Mouse (Mus musculus): ENCODE data around the gene Ogfod2.

Gene Ogfod2

DNA sequence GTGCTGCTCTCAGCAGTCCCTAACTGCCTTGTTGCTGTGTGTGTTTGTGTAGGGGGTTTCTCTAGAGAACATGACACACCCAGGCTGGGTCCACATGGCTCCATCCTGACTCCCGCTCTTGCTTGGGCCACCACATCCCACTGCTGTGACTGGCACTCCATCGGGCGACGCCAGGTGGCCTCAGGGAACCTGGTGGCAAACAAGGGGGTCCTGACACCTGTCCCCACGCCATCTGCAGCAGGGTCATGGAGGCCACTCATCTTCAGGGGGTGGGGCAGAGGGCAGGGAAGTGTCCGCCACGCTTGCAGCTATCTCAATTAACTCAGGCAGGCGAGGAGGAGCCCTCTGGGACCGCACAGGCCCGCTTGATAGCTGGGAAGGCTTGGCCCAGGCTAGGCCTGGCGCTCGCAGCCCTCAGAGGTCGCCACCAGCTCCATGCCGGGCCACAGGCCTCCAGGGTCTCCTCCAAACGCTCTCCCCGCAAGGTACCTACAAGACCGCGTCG is 17.0 kb upstream of the Ogfod2 start:
- no peak for DNase-seq

- peak; percentile 98 to 99 for DNase-seq
These were observed 16.4 kb upstream of the Ogfod2 start, which contains the start of gene Abcb9 for GRCm38 (mm10) chr5:124095596-124096232. Gene Abcb9, minus strand, starts transcription at chr5:124095798.

- no peak for DNase-seq
These were observed 13.2 kb upstream of the Ogfod2 start for GRCm38 (mm10) chr5:124098923-124099322.

- DNase-seq: no peak
These were observed 11.7 kb upstream of the Ogfod2 start for GRCm38 (mm10) chr5:124100128-124101044.

DNA sequence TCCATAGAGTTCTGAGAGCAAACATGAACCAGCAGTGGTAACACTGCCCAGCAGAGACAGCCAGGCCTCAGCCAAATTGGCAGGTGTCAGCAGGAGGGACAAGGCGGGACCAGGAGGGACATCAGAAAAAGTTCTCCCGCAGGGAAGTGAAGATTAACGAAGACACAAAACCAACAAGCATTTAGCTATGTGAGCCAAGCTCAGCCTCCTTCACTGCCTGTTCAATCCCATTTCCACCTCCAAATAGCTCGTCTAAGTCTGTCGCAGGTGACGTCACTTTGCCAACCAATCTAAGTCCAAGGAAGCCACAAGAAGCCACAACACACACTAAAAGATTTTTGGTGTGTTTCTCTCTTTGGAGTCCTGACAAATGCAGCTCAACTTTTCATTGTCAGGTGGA is 9.8 kb upstream of the Ogfod2 start:
- no peak for DNase-seq

GRCm38 (mm10) chr5:124103020-124103419 is 9.1 kb upstream of the Ogfod2 start:
- DNase-seq: no peak

GRCm38 (mm10) chr5:124103552-124103951 is 8.5 kb upstream of the Ogfod2 start:
- no peak for DNase-seq

DNA sequence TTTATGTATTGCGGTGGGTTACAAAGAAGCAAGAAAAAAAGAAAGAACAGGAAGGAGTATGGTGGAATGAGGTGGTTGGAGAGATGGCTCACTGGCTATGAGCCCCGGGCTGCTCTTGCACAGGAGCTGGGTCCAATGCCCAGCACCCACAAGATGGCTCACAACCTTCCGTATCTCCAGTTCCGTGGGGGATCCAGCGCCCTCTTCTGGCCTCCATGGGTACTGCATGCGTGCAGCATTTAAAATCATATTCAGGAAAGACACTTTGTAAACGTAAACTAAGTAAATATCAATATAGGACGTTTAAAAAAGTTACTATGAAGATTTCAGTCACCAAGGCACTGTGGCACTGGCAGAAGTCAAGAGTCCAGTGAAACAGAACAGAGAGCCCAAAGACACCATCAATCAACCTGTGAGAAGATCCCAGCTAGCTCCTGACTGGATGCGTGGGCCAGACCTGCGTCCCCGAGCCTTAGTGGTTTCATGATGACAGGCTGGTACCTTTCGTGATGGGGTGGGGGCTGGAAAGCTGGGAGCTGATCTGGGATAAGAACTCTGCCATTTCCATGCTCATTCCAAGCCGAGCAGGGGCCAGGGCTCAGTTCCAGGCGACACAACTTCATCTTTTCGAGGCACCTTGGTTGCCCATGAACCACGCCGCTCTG is 888 bp upstream of the Ogfod2 start:
- peak; percentile 52 to 57 for DNase-seq

- peak in 1 of 2 experiments; percentile 42 for DNase-seq
These were observed 434 bp downstream of the Ogfod2 start for GRCm38 (mm10) chr5:124112531-124112930.

GRCm38 (mm10) chr5:124113030-124113429 is 933 bp downstream of the Ogfod2 start:
- peak; percentile 65 to 73 for DNase-seq

- no peak for DNase-seq
These were observed 2.4 kb downstream of the Ogfod2 start for GRCm38 (mm10) chr5:124114276-124115025.

DNA sequence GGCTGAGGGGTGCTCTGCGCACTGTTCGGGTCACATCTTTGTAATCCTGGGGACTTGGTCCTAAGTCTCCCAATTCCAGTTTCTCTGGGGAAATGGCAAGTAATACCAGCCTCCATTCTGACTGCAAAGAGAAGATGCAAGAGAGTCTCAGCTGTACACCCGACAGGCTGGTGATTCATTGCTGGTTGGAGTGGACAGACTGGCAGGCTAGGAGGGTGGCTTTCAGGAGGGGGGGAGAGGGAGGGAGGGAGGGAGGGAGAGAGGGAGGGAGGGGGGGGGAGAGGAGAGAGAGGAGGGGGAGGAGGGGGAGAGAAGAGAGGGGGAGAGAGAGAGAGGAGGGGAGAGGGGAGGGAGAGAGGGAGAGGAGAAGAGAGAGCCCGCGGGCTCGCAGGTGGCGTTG is 3.4 kb downstream of the Ogfod2 start:
- no peak for DNase-seq

DNA sequence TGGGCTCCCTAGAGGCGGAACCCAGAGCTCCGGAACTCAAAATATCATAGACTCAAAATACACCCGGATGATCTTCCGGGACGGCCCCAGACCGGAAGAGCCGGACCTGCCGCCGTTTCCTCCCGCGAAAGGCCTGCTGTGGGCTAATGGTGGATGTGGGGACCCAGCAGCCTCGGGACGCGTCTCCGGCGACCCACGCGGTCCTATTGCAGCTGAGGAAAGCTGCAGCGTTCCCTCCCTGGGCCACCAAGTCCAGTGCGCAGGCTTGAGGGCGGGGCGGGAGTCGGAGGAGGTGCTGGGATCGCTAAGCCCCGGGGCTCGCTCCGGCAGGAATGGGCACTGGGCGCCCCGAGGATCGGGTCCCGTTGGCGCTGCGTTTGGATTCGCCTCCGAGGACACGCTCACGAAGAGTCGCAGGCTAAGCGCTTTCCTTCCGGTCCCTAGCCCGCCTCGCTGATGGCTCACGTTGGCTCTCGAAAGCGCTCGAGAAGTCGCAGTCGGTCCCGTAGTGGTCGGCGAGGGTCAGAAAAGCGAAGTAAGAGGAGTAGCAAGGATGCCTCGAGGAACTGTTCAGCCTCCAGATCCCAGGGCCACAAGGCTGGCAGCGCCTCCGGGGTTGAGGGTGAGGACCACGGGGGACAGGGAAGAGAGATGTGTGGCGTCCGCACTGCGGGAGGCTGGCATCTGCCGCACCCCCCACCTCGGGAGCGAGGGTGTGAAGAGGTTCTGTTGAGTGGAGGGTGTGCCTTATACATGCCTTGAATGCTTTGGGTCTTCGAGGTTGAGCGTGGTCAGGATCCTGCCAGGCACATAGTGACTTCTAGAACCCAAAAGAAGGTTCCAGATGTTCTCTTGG is 4.1 kb downstream of the Ogfod2 start, which contains the start of gene Arl6ip4:
Arl6ip4 (plus strand) TSS at position 100 of the 856 bp plus-strand sequence.
- DNase-seq: peak; percentile 75 to 83

- no peak for DNase-seq
These were observed 7.1 kb downstream of the Ogfod2 start for GRCm38 (mm10) chr5:124119204-124119603.

DNA sequence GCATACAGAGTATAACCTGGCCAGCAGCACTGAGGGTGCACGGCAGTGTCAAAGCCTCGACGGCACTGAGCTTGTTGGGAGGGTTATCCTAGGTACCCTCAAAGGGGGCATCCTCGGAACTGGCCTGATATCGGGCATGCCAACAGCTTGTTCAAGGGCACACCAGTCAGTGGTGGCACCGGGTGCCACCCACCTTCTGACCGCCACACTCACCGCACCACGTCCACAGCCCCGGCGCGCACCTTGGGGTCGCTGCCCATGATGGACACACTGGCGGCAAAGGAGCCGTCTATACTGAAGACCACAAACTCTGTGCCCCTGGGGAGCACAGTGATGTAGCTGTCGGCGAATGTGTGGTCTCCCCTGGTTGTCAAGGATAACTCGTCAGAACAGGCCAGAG is 10.3 kb downstream of the Ogfod2 start:
- no peak for DNase-seq

- DNase-seq: no peak
These were observed 13.0 kb downstream of the Ogfod2 start for GRCm38 (mm10) chr5:124125093-124125492.

DNA sequence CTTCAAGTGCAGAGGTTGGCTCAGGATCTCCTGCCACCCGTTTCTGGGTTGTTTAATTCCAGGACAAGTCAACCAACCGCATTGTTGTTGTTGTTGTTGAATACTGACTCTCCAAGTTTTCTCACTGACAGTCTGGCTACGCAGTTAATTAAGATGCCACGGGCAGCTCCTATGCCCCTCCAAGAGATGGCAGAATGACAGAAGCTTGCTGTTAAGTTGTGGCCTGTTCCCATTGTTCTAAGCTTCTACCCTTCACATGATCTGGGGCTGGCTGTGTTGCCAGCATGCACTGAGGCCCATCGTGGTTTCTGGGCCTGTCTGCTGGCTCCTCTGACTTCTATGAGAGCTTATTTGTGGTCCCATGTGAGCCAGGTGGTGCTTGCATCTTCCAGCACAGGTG is 22.2 kb downstream of the Ogfod2 start:
- no peak for DNase-seq

DNA sequence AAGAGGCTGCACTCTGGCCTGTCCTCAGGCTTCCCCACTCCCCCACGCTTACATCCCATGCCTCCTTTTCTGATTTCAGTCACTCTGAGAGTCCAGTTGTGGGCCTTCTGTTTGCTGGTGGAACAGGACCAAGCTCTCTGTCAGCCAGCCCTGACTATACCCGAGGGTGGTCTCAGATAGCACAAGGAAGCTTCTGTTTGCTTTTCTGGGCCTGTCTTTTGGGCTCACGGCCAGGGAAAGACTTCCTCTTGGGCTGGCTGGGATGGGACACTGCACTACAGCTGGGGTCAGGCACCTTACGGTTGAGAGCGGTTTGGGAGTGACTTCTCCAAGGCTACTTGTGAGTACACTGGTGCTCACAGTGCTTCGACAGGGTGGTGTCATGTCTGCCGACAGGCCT is 26.0 kb downstream of the Ogfod2 start:
- DNase-seq: no peak

DNA sequence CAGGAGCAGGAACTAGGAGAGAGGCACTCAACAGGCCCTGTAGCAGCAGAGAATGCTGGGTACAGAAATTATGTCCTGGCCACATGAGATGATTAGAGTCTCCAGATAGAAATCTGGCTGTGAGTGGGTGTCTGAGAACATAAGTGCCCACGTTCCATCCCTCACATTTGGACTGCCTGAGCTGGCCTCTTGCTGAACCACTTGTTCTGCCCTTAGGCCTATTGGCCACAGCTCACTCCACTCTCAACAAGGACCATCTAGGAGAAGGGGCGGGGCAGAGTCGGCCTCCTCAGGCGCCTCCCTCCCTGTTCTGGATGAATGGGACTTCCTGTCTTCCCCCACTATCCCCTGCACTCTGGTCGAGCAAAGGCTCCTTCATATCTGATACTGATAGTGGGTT is 36.9 kb downstream of the Ogfod2 start:
- no peak for DNase-seq

DNA sequence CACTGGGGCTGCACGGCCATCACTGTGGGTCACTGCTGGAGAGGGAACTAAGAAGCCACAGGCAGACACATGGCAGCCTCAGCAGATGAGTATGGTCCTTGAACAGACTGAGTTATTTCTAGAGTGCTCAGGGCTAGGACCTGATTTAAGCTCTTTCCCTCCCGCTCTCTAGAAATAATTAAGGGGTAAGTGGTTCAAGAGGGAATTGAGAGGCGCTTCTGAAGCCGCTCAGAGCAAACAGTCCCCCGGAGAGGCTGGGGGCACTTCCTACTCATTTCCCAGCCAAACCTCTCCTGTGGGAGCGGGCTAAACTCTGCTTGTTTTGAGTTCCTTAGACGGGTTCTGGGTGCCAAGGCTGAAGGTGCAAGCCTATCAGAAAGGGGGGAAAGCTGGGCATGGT is 38.8 kb downstream of the Ogfod2 start:
- no peak for DNase-seq

GRCm38 (mm10) chr5:124152734-124153133 is 40.6 kb downstream of the Ogfod2 start:
- DNase-seq: no peak
